Mouse (Mus musculus): ENCODE data around the gene Gpr89. TPM values are rescaled to one million over a fixed set of nuclear protein-coding genes. Genes with fewer than 3 reads are reported as not detected.

The Gpr89 gene
- total and polyA plus RNA-seq, 2 experiments: 18.7 to 26.5 TPM

GRCm38 (mm10) chr3:96845191-96845590, 60.0 kb downstream of the Gpr89 start:
- no peak overlapping the region for H3K4me3 ChIP-seq (ENCODE audit: insufficient read depth, low read depth, low read length)
- peaks cover 12% of the 10 kb centered on the region for H3K4me1 ChIP-seq (ENCODE audit: control insufficient read depth, insufficient read depth, low read length)
- peaks cover 5% of the 10 kb centered on the region; the same call in 1 of the 2 replicates for H3K79me2 ChIP-seq (ENCODE audit: control insufficient read depth, insufficient read depth, low read length)
- no peak for DNase-seq (ENCODE audit: extremely low read depth, low read depth, low spot score)
- no peak overlapping the region for H3K27ac ChIP-seq (replicated peaks; ENCODE audit: insufficient read depth, low read depth, low read length)
- no peaks in the 10 kb centered on the region for H3K27me3 ChIP-seq (ENCODE audit: control insufficient read depth, insufficient read depth, low read length)
- no peak overlapping the region for H3K9ac ChIP-seq (ENCODE audit: low read depth, low read length)
- WGBS: 74% methylated on average over 6 of the region's 6 CpGs
- TF ChIP-seq POLR2A (IDR thresholded peaks at IDR 0.05; ENCODE audit: extremely low read depth, insufficient read depth, low read length): no peak
- no peak for TF ChIP-seq CTCF (IDR thresholded peaks at IDR 0.05; ENCODE audit: low read depth, low read length)
- H3K36me3 ChIP-seq (ENCODE audit: control insufficient read depth, insufficient read depth, low read length): no peaks in the 10 kb centered on the region

DNA sequence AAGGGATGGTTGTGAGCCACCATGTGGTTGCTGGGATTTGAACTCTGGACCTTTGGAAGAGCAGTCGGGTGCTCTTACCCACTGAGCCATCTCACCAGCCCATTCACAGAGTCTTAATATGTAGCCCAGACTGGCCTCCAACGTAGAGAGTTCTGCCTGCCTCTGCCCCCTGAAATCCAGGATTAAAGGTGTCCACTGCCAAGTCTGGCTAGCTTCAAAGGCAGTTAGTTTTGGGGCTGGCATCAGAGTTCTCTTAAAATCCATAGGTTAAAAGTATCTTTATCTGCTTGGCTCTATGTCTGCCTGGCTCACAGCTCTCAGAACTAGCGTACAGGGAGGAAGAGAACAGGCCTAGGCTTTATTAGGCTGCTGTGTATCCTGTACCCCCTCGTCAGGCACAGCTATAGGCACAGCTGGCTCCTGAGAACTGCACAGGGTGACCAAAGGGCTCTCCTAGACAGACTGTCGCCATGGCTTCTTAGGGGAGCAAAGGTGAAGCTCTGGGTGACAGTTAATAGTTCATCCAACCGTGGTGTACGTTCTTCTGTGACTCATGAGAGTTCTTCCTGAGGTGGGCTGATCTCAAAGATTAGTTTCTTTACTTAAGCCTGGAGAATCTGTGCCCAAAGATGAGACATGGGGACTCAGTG, 66.0 kb downstream of the Gpr89 start:
- Histone ChIP-seq H3K4me1 (ENCODE audit: control insufficient read depth, insufficient read depth, low read length) (0 out of 2 replicates have a peak, but pooled peaks cover 3% of the 10 kb centered on the region), H3K4me3 (ENCODE audit: insufficient read depth, low read depth, low read length) (no peak overlapping the region), H3K27me3 (ENCODE audit: control insufficient read depth, insufficient read depth, low read length) (no peaks in the 10 kb centered on the region), H3K36me3 (ENCODE audit: control insufficient read depth, insufficient read depth, low read length) (no peaks in the 10 kb centered on the region), H3K79me2 (ENCODE audit: control insufficient read depth, insufficient read depth, low read length) (peaks cover 7% of the 10 kb centered on the region; the same call in 1 of the 2 replicates), H3K9ac (ENCODE audit: low read depth, low read length) (no peak overlapping the region), H3K27ac (replicated peaks; ENCODE audit: insufficient read depth, low read depth, low read length) (no peak overlapping the region; the same call in 1 of the 2 replicates)
- DNase-seq (ENCODE audit: extremely low read depth, low read depth, low spot score): peak; percentile 55
- WGBS: 39% methylated on average over 7 of the region's 7 CpGs
- TF ChIP-seq POLR2A (IDR thresholded peaks at IDR 0.05; ENCODE audit: extremely low read depth, insufficient read depth, low read length) (no peak), CTCF (IDR thresholded peaks at IDR 0.05; ENCODE audit: low read depth, low read length) (no peak)

DNA sequence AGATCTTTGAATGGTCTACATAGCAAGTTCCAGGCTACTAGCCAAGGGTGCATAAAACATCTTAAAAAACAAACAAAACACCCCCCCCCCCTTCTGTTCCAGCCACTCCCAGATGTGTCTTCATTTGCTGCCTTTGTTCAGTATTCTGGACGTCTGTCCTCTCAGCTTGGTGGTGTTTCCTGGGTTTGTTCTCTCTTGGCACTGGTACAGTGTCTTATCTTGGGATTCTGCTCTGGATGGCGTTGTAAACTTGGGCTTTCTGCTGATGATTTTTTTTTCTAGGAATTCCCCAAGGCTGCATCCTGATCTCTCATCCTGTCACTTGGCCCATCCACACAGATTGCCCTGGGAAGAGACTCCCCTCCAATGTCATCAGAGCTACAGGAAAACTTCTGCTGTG, 68.7 kb downstream of the Gpr89 start:
- no peak for DNase-seq (ENCODE audit: extremely low read depth, low read depth, low spot score)
- no peaks in the 10 kb centered on the region for H3K27me3 ChIP-seq (ENCODE audit: control insufficient read depth, insufficient read depth, low read length)
- H3K27ac ChIP-seq (replicated peaks; ENCODE audit: insufficient read depth, low read depth, low read length): no peak overlapping the region
- H3K36me3 ChIP-seq (ENCODE audit: control insufficient read depth, insufficient read depth, low read length): no peaks in the 10 kb centered on the region
- H3K4me1 ChIP-seq (ENCODE audit: control insufficient read depth, insufficient read depth, low read length): peaks cover 9% of the 10 kb centered on the region; the same call in 1 of the 2 replicates
- TF ChIP-seq CTCF (IDR thresholded peaks at IDR 0.05; ENCODE audit: low read depth, low read length) (no peak), POLR2A (IDR thresholded peaks at IDR 0.05; ENCODE audit: extremely low read depth, insufficient read depth, low read length) (no peak)
- no peak overlapping the region for H3K9ac ChIP-seq (ENCODE audit: low read depth, low read length)
- H3K4me3 ChIP-seq (ENCODE audit: insufficient read depth, low read depth, low read length): no peak overlapping the region
- H3K79me2 ChIP-seq (ENCODE audit: control insufficient read depth, insufficient read depth, low read length): peaks cover 7% of the 10 kb centered on the region; the same call in 1 of the 2 replicates
- 43% methylated on average over 2 of the region's 2 CpGs for WGBS

DNA sequence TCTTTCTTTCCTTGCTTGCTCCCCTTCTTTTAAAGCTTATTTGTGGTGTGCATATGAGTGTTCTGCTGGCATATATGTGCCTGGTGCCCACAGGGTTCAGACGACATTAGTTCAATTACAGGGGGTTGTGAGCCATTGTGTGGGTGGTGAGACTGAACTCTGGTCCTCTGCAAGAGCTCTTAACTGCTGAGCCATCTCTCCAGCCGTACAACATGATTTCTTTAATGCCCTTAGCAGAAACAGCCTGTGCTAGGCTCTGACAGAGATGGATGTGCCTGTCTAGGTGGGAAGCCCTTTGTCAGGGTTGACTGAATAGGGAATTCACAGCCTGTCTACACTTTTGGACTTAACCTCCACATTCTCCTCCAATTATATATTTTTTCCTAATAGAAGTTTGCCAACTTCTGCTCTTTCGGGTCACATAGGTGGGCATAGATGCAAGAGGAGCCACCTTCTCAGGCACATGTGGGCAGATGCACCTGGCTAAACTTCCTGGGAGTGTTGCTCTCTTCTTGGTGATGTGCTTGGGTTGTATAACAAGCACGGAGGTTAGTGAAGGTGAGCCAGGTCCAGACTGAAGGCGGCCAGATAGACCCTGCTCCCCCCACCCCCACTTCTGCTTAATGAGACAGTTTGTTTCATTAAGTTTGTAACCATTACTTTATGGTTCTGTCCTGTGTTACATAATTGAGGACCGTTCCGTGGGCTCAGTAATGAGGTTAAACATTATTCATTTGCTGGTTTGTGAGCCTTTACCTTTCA, 70.4 kb downstream of the Gpr89 start:
- TF ChIP-seq CTCF (IDR thresholded peaks at IDR 0.05; ENCODE audit: low read depth, low read length): no peak
- Histone ChIP-seq H3K9ac (ENCODE audit: low read depth, low read length) (no peak overlapping the region), H3K4me3 (ENCODE audit: insufficient read depth, low read depth, low read length) (no peak overlapping the region), H3K27me3 (ENCODE audit: control insufficient read depth, insufficient read depth, low read length) (no peaks in the 10 kb centered on the region), H3K27ac (replicated peaks; ENCODE audit: insufficient read depth, low read depth, low read length) (no peak overlapping the region), H3K36me3 (ENCODE audit: control insufficient read depth, insufficient read depth, low read length) (no peaks in the 10 kb centered on the region), H3K4me1 (ENCODE audit: control insufficient read depth, insufficient read depth, low read length) (peaks cover 11% of the 10 kb centered on the region; the same call in 1 of the 2 replicates), H3K79me2 (ENCODE audit: control insufficient read depth, insufficient read depth, low read length) (peaks cover 17% of the 10 kb centered on the region; the same call in 1 of the 2 replicates)
- DNase-seq (ENCODE audit: extremely low read depth, low read depth, low spot score): no peak
- 59% methylated on average over 7 of the region's 7 CpGs for WGBS

DNA sequence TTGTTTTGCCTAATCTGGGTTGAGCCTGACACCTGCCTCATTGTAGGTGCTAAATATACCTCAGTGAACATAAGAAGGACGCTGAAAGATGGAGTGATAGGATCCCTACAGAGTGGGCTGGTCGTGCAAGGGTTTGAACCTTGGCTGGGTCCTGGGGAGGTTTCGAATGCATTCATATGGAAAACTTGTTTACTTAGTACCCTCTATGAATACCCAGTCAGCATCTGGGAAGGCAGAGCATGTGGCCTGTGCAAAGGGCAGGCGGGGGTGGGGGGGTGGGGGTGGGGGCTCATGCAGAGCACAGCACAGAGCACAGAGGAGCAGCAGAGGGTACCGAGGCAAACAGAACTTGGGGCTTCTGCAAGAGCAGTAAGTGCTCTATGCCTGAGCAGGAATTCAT, 72.2 kb downstream of the Gpr89 start:
- Histone ChIP-seq H3K36me3 (ENCODE audit: control insufficient read depth, insufficient read depth, low read length) (no peaks in the 10 kb centered on the region), H3K4me1 (ENCODE audit: control insufficient read depth, insufficient read depth, low read length) (peaks cover 11% of the 10 kb centered on the region; the same call in 1 of the 2 replicates), H3K9ac (ENCODE audit: low read depth, low read length) (no peak overlapping the region), H3K27me3 (ENCODE audit: control insufficient read depth, insufficient read depth, low read length) (no peaks in the 10 kb centered on the region), H3K79me2 (ENCODE audit: control insufficient read depth, insufficient read depth, low read length) (peaks cover 13% of the 10 kb centered on the region; the same call in 1 of the 2 replicates), H3K27ac (replicated peaks; ENCODE audit: insufficient read depth, low read depth, low read length) (no peak overlapping the region), H3K4me3 (ENCODE audit: insufficient read depth, low read depth, low read length) (no peak overlapping the region)
- no peak for DNase-seq (ENCODE audit: extremely low read depth, low read depth, low spot score)
- TF ChIP-seq POLR2A (IDR thresholded peaks at IDR 0.05; ENCODE audit: extremely low read depth, insufficient read depth, low read length) (no peak), CTCF (IDR thresholded peaks at IDR 0.05; ENCODE audit: low read depth, low read length) (no peak)
- 63% methylated on average over 5 of the region's 5 CpGs for WGBS
